Mouse (Mus musculus) gastrocnemius, postnatal 25 days (tissue): ENCODE results near the gene Bdnf. TPM values are rescaled to one million over a fixed set of nuclear protein-coding genes. Genes with fewer than 3 reads are reported as not detected.
A peak's percentile ranks its signal among the peaks of the same experiment; 100 is the strongest.

Source experiments
- DNase-seq: peaks from one replicate; pipeline ENCODE4 v3.0.0; 2022
- total RNA-seq, 2 experiments: library from RNA; stranded (reverse); gene quantifications; 1 replicate in 1 of 2; 2 replicates in 1 of 2; pipeline ENCODE4 v1.2.3; 2021

Gene Bdnf
- total RNA-seq, 2 experiments from 2014 or later: 0.64 to 0.86 TPM

DNA sequence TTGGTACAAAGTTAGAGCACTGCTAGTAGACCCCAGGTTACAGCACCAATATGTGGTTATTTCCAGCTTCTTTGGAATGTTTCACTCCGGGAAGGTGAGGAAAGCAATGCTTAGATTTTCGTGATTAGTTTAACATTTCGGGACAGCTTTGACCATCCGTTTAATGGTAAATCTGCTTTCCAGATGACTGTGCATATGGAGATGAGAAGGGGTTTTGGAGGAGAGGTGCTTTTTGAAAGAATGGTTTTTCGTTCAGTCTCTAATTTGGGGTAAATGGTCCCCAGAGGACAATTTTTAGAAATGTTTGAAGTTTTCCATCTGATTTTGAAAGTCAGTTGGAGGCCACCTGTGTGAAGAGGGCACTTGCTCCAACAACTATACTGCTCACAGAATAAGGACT is 29.6 kb downstream of the Bdnf start:
- no peak for DNase-seq

DNA sequence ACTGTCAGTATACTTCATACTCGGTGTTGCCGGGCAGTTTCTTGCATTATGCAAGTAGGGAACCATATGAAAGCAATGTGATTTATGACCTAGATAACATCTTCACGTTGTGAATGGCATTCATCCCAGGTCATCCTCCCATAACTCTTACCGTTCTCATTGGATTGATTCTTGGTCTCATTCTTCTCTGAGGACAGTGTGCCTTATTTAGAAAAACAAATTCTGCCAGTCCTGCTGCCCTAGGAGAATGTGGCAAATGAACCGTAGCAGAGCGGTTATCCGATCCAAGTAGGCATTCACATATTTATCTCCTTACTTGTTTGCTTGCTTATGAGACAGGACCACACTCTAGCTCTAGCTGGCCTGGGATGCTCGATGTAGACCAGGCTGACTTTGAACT is 32.0 kb downstream of the Bdnf start:
- DNase-seq: no peak

DNA sequence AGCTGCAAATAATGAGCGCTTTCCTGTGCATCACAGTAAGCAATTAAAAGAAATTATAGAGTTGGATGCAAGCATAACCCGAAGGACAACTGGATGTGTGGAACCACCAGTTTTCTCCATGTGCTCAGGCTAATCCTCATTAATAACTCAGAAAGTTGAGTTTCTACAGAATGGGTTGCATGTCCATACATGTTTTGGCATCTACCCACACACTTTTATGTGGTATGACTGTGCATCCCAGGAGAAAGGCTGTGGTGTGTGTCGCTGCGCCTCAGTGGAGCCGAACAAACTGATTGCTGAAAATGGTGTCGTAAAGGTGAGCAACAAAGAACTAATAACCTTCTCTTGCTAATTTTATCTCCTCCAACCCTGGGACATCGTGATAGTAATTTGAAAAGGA is 34.8 kb downstream of the Bdnf start:
- no peak for DNase-seq

DNA sequence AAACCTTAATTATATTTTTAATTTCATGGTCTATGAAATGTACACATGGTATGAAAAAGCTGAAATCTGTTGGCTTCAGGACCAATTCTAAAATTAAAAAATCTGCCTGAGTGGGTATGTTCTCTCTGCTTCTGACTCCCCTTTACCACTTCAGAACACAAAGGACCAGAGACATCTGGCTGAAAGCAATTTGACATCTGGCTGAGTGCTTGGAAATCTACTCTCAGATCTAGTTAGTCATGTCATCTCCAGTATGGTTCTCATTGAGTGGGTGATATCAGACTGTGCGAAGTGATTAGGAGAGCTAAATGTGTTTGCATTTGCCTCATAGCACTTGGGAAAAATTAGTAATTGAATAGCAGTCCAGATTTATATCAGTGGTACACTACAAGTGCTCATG is 36.5 kb downstream of the Bdnf start:
- no peak for DNase-seq

DNA sequence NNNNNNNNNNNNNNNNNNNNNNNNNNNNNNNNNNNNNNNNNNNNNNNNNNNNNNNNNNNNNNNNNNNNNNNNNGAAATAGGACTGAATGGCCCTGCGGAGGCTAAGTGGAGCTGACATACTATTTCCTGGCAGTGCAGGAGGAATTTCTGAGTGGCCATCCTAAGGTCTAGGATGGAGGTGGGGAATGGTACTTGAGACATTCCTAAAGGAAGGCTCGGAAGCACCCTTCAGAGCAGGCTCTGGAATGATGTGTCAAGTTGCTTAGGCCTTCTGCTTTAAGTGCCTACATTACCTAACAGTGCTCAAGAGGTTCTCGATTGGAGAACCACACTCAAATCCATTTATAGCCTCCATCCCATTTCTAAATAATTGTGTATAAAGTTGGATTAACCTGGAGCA is 50.8 kb downstream of the Bdnf start:
- DNase-seq: no peak

DNA sequence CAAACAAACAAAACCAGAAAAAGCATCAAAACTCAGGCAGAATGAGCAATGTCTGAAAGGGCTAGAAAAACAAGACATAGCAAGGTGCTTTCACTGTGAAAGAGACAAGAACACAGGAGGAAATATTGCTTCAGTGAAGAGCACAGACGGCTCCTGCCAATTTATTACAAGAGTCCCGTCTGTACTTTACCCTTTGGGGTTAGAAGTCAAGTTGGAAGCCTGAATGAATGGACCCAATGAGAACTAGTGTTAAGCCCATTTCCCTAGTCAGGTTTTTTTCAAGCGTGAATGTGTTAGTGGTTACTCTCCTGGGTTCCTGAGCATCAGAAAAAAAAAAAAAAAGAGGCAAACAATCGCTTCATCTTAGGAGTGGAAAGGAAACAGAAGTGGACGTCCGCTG is 51.3 kb downstream of the Bdnf start:
- DNase-seq: no peak

DNA sequence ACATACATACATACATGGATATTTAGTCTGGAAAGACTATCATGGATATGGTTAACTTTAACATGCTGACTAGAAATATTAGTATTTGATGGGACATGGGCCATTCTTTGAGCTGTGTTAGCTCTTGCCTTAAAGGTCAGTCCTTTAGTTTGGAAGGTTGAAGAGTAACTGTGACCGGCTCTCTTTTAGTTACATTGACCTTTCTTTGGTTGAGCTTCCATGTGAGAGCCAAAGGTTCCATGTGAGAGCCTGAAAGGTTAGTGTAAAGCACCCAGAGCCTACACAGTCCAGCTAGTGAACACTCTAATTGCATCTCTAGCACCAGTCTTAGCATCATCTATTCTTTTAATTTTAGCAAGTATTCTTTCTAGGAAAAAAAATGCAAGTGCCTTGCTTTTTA is 54.7 kb downstream of the Bdnf start:
- DNase-seq: no peak

DNA sequence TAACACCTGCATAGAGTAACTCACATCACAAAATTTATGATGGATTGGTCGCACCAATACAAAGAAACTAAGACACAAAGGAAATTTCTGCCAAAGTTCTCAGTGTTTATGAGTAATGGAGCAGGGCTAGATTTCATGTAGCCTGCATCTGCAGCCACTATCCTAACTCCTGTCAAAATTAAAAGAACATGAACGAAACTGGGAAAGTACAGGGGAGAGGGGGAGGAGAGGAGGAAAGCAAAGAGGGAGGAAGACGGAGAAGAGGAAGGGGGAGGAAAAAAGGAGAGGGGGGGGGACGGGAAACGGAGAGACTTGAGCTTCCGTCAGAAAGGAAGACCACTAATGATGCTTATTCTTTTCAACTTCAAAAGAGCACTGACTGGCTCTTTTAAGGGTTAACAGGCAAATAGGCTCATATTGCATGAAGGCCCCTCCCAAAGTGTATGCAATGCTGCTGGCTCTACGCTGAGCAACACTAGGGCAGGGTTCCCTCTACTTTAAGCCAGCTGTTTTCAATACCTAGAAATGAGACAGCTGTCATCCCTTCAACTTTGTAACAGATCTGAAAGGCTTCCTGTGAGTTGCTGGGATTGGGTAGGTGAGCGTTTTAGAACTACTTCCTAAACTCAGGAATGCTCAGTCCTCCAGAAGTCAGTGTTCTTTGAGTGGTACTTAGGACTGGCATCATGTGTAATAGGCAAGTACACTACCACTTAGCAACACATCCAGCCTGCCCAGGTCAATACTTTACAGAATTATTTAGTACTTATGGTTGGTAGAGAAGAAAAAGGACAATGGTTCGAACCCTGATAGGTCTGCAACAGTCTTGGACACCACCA is 58.9 kb downstream of the Bdnf start:
- DNase-seq: no peak

DNA sequence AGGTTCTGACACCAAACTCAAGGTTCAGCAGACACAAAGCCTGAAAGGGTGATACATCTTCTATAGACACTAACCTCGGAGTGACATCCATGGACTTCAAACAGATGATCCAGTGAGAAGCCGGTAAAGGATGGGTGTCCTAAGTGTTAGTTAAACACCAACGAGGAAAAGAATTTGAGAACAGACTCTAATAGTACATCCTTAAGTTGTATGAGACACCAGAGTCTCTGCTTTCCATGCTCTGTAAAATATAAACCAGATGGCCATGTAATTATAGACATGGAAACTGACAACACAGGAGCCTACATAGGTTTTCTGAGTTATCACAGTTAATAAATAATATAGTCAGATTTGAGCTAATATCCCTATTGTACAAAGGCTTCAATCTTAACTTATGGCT is 59.7 kb downstream of the Bdnf start:
- no peak for DNase-seq

DNA sequence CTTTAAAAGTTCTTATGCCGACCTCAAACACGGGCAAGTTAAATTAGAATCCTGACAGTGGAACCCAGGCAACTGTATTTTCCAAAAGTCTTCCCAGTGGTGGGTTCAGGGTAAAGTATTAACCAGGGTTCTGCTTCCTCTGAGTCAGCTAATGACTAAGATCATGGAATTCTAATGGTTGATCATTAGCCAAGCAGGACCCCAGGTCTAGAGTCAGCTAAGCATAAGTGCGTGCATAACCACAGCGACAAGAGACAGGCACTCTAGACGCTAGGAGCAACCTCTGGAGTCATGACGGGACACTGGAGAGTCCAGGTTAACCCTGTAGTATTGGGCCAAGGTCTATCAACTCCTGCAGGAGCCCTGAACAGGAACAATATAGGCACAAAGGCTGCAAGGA is 60.2 kb downstream of the Bdnf start:
- no peak for DNase-seq

DNA sequence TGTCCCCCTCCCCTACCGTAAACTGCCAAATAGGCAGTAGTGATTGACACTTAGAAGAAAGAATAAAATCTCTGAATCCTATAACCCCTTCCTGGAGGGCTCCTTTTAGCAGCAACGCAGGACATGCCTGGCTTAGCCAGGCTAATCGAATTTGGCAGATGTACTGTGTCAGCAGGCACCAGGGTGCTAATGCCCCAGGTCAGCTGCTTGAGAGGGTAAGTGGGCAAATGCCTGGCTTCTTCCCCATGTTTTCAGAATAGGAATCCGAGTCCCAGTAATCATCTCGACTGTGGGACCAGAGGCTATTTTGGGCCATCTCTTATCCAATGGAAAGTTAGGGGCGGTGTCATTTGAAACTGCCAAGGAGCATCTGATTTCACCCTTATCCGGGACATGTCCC is 60.8 kb downstream of the Bdnf start:
- DNase-seq: peak; percentile 33

DNA sequence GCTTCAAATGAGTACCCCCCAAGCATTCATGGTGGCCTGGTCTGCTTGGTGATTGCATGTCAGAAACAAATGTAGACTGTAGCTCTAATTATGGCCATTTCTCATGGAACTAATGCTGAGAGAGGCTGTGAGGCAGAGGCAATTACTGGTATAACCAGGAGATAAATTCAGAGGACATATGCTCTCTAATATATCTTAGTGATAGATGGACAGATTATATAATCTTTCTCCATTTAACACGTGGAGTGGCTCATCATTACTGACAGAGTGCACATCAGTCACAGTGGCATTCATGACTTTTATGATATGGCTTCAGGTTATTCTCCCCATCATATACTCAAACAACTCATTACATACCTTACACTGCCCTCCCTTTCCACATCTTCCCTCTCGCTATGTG is 61.8 kb downstream of the Bdnf start:
- no peak for DNase-seq

DNA sequence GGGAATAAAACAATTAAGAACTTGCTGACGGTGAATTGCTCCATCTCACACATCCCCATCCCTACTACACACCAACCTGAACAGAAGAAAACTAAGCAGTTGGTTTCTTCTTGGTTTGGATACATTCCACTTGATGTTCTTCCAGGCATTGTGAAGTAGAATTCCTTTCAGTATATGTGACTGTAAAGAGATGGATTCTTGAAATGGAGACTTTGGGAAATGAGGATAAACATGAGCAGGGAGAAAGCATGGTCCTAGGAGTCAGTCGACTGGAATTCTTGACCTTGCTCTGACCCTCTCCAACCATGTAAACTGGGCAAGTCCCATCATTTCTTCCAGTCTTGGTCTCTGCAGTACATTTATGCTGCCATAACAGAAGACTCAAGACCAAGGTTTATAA is 63.8 kb downstream of the Bdnf start:
- no peak for DNase-seq

DNA sequence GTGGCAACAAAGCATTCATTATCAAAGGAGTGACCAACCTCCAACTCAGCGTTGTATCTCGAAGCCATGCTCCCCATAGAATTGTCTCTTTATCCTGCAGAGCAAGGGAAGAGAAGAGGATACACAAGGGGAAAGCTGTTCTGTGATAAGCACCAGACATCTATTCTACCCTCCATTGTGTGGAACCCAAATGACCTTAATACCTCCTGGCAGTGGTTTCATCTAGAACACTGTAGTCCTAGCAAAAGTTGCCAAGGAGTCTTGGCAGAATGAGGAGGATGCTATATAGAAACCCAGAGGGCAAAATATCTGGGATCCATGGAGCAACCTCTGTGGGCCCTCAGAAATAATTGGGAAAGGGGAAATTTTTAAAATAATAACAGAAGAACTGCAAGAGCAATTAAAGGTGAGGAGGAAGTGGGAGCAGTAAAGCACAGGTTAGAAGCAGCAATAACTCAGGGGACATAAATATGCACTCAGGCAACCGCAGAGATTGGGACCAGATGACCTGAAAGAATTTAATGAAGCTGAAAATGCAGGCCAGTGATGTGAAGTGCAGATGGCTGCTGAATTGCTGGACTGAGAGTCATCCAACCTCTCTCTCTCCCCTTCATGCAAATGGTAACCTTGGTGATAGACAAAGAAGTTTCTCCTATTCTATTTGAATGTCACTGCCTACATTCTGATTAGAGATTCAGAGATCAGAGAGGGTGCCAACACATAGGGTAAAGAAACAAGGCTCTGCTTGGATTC is 68.9 kb downstream of the Bdnf start:
- no peak for DNase-seq

DNA sequence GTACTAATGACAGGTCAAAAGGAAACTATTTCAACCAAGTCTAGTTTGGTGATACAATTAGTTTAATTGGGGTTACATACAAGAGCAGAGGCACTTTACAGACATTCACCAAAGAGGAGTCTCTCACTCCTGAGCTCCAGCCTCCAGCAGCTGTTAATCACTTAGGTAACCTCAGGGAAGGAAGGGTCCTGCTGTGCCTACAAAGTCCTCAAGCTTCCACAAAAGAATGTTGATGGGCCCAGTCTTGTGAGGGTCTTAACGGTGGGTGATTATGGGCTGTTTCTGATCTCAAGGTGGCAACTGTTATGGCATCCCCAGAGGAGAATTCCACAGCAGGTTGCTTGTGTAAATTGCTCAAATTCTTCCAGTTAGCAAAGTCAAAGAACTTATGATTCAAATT is 71.7 kb downstream of the Bdnf start:
- no peak for DNase-seq

DNA sequence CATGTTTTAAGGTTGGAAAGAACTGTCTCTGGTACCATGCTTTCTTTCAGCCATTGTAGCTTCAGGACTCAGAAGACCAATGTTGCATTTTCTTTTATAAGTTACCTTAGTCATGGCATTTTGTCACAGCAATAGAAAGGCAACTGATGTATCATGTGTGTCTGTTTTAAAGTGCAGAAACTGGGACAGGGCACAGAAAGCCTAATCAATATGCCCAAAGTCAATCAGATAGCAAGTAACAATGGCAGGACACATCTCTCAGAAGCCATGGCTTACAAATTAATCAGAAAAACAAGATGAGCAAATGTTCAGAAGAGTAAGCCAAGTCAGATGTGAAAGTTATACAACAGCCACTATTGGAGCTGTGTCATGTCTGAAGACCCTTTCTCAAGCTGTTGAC is 73.9 kb downstream of the Bdnf start:
- no peak for DNase-seq

DNA sequence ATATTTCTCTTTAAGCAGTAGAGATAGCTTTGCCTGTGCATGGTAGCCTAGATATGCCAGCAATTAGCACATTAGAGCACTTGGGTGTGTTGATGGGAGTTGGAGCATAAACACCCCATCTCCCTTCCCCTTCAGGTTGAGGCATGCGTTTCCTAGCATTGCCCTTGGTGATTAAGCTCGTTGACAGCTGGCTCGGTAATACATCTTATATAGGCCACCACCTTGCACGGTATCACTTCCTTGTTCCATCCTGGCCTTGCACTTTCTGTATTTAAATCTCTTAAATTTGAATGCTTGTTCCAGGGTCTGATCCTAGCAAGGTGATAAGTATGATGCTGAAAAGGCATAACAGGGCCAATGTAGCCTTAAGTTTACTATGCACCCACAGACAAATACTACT is 74.3 kb downstream of the Bdnf start:
- no peak for DNase-seq

DNA sequence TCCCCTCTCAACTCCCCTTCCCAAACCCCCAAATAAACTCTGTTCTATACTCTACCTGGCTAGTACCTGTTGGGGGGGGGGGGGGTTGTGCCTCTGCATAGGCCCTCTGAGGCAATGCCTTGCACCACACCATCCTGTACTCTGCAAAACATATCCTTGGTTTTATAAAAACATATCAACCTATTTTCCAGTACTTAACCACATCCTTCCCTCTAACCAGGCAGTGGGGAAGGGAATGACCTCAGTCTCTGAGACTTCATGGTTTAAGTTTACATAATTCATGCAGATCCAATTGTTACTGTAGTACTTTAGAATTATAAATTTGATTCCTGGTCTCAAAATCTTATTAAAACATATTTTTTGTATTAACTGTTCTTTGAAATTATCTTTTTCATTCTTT is 75.5 kb downstream of the Bdnf start:
- no peak for DNase-seq

DNA sequence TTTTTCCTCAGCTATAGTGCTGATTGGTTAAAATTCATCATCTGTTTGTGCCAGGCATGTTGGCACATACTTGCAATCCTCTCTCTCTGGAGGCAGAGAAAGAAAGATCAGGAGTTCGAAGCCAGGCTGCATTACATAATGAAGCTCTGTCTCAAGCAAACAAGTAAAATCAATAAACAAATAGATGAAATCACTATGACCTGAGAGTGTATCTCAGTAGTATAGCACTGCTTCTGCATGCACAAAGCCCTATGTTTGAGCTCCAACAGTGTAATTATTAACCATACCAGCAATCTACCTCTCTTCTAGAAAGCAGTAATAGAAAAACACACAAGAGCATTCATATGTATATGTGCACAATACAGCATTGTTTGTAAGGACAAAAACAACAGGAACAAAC is 76.0 kb downstream of the Bdnf start:
- no peak for DNase-seq

DNA sequence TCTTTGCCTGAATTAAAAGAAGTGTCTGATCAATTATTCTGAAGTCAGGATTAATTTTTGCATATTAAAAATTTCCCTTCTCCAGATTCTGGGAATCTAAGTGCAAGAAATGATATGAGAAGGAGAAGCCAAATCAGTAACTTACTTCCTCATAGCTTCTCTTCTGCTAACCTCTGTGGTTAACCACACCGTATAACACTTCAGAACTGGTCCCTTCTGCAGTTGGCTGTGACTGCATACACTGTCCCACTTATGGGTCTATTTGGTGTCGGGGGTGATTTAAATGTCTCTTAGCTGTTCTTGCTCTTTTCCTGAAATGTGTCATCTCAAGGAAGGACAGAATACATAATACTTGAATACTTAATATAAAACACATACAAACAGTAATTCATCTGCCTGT is 81.8 kb downstream of the Bdnf start:
- DNase-seq: no peak

DNA sequence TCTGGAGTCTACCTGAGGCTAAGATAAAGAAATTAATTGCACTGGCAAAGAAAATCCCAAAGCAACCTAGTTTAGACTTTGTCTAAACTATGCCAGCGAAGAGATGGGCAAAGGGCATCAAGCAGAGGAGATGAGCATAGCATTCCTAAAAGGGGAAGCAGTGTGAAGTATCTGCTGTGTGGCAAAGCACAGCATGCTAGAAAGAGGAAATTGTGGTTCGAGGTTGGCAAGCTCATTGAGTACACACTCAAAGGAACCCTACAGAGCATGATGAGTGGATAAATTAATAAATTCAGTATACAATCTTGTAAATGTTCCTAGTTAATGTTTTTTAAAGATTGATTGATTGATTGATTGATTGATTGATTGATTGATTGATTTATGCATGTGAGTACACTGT is 92.3 kb downstream of the Bdnf start:
- DNase-seq: no peak

DNA sequence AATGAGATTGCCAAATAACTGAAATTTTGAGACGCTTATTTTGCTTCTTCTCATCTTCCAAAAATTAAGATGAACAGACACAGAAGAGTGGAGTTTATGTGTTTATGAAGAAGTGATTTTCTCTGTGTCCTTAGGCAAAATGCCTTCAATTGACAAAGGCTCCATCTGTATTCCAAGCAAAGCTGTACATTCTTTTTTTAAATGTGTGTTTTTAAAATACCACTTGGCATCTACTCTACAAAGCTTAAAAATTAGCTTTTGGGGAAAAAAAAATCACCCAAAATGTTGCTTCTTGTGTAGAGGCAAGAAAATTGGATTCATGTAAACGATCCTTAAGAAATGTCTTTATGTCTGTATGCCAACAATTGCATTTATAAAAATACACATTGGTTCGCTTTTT is 94.3 kb downstream of the Bdnf start:
- no peak for DNase-seq

DNA sequence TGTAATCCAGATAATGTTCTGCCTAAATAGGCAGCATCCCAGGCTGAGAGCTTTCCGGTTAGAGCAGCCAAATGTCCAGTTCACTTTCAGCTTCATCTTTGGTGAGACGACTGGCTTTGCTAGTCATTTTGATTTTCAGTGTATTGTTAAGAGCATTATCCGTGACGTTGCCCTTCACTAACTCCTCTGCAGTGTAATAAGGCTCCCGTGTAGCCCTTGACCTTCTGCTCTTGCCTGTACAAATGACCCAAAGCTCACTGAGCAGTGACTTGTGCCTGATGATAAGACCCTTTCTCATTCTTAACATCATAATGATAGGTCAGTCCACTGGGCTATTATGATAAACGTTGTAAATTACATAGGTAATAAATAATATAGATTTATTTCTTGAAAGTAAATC is 101.9 kb downstream of the Bdnf start:
- no peak for DNase-seq
